Mouse (Mus musculus) megakaryocyte, embryonic 14.5 days (primary cell): ENCODE results near the gene Polr2i.

ENCODE experiments used
- FLI1 ChIP-seq: IDR thresholded peaks from 2 replicates; pipeline ENCODE4 v1.6.1; 2012; ENCODE audit warnings: low read length, inconsistent platforms, mixed read lengths
- GATA1 ChIP-seq: IDR thresholded peaks from 3 replicates; pipeline ENCODE4 v1.6.1; 2012; ENCODE audit warnings: mixed read lengths, low read length, inconsistent platforms, borderline replicate concordance

GRCm38 (mm10) chr7:30231328-30231668, 450 bp upstream of the Polr2i start:
- TF ChIP-seq GATA1 (no peak), FLI1 (no peak)
